Mouse (Mus musculus) embryonic fibroblast, embryonic 13.5 days (primary cell): ENCODE results near the gene Ammecr1.

Experiments used
- CTCF ChIP-seq: IDR thresholded peaks from 2 replicates; pipeline ENCODE4 v1.5.1; 2011; ENCODE audit warnings: mild to moderate bottlenecking, control low read depth, low read length, moderate library complexity, borderline replicate concordance; ENCODE audit not compliant: insufficient read depth
- POLR2A ChIP-seq: IDR thresholded peaks from 2 replicates; pipeline ENCODE4 v1.6.1; 2011; ENCODE audit warnings: low read depth, mild to moderate bottlenecking, control low read depth, low read length, moderate library complexity

DNA sequence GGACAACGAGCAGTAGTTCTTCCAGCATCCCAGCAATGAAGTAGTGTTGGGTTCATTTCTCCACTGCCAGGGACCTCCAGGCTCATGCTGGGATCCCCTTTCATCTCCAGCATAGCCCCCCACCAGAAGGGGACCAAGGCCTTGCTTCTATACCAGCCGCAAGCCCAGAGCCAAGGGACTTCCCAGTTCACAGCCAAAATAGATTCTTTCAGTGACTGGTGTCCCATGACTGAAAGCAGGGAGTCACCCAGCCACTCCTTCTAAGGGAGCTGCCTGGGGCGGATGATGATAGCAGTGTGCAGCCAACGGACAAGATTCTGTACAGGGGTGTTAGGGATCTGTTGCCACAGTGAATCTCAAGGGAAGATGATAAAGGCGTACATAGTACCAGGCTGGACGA, 131.7 kb downstream of the Ammecr1 start:
- TF ChIP-seq POLR2A (no peak), CTCF (no peak)
